Mouse (Mus musculus) left cerebral cortex, postnatal 25 days (tissue): ENCODE data around the gene Hspb3. TPM values are rescaled to one million over a fixed set of nuclear protein-coding genes. Genes with fewer than 3 reads are reported as not detected.

Experiments used
- DNase-seq, 2 experiments: peaks; one replicate each; pipeline ENCODE4 v3.0.0; 2022; ENCODE audit warnings: low spot score in 2 of 2, mixed read lengths in 1 of 2
- intact Hi-C: fragments of 180-260 bp; cut with DNase I; formaldehyde crosslinking; loops from one replicate; pipeline ENCODE4 v1.15.1; 2025
- total RNA-seq, 2 experiments: library from RNA; stranded (reverse); gene quantifications; 2 replicates each; pipeline ENCODE4 v1.2.3; 2021

Hspb3 gene
- 1 to 10 TPM; 8.1 to 9.1 TPM for total RNA-seq

DNA sequence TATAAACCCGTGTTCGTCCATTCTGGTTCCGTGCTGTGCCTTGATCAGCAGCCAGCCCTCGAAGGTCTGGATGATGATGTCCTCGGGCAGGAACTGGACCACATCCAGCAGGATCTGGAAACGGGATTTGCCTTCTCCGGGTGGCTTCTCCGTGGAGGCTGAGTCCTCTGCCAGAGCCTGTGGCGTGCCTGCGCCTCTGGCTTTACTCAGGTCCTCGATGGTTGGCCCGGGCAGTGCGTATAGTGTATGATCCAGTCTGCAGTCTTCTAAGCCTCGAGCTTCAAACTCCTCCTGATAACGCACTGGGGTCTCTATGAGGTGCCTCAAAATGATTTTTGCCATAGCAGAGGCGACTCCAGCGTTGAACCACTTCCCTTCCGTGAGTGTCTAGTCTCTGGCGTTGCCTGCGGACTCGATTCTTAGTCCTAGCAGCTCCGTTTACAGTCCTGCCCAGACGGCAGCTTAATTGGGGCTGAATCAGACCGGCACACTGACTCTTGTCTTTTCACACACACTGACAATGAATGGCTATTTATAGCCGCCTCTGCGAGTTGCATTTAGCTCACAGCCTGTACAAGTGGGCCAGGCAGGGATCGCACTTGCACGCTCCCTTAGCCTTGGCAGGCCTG lies at the start of gene Hspb3:
Hspb3 (minus strand) TSS at position 526 of the 629 bp plus-strand sequence.
- intact Hi-C loops = no loop called here
- DNase-seq = peak; percentile 52 to 79

DNA sequence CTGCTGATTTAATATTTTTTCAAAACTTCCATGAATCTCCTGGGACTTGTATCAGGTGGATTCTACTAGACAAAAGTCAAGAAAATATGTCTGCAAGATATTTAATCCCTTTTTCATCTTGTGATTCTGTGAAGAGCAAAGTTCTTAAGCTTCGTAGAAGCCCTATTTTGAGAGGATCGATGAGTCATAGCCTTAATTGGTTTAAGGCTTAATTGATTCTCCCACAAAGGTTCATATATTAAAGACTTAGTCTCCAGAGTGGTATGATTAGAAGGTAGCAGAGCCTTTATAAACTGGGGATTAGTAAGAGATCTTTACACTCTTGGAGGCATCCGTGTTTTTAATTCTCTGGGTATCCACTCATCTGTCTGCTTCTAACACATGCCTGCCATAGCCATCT lies 49.7 kb upstream of the Hspb3 start:
- DNase-seq = no peak

GRCm38 (mm10) chr13:113706183-113706582 lies 42.7 kb upstream of the Hspb3 start:
- intact Hi-C loops = no loop called here
- DNase-seq = no peak

More for the DNA sequence above, 49.7 kb upstream of the Hspb3 start:
- intact Hi-C loops = no loop called here

DNA sequence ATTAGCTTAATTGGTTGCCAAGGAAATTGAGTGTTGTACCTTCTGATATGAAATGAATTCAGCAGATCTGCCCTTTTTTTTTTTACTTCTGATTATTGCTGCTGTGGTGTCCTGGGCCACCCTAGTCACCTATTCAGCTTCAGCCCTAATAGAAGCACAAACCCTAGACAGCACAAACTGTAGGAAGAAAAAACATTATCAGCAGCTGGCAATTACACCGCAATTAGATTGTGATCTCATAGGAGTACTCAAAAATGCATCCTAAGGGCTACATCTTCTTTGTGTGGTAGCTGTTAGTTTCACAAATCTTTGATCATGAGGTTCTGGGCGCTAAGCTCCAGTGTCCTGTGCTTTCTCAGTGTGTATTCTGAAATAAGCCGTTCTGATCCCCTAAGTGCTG lies 37.7 kb upstream of the Hspb3 start:
- DNase-seq = no peak
- intact Hi-C loops = no loop called here

- DNase-seq = no peak
- intact Hi-C loops = loop anchor here (5.0 to 10.0 kb wide), 2 partner anchors 92 to 1095 kb away; partner anchors contain the start of gene Arl15
Measured at GRCm38 (mm10) chr13:113699928-113700327, 36.5 kb upstream of the Hspb3 start.

DNA sequence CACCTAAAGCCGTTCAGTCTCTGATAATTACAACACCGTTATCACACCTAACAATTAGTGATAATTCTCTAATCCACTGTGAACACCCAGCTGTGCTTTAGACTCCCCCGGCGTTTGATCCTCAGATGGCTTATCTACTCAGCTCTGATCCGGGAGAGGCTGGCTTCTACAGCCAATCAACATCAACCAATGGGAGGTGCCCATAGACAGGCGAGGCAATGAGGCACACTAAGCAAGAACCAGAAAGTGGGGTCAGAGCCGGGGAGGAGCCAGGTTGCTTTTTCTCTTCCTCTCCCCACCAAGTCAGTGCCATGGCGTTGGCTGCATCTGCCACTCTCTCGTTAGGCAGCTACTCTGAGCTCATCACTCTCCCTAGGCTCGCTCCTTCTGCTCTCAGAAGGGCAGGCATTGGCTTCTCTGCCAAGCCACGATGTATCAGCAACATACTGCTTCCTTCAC lies 36.0 kb upstream of the Hspb3 start:
- DNase-seq = peak in 1 of 2 experiments; percentile 54
- intact Hi-C loops = loop anchor here (5.0 to 10.0 kb wide), 2 partner anchors 93 to 1095 kb away; partner anchors contain the start of gene Arl15

DNA sequence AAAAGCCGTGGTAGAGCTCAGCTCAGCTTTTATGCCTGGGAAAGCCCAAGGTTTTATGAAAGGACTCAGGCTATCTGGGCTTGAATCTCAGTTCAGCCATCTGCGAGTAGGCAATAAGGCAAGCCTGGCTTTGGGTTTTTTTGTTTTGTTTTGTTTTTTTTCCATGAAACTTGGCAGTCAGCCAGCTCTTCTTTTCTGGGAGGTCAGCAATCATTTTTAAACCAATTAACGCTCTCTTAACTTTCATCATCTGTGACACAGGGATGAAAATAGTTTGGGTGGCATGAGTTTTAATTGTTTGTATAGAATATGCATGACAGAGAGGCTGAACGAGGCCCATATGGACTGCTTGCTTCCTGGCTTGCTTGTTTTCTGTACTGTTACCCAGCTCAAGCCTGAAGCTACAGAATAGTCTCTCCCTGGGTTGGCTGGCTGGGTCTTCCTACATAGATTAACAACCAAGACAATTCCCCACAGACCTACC lies 33.4 kb upstream of the Hspb3 start:
- intact Hi-C loops = loop anchor here (5.0 to 10.0 kb wide), 2 partner anchors 95 to 1098 kb away; partner anchors contain the start of gene Arl15
- DNase-seq = no peak

DNA sequence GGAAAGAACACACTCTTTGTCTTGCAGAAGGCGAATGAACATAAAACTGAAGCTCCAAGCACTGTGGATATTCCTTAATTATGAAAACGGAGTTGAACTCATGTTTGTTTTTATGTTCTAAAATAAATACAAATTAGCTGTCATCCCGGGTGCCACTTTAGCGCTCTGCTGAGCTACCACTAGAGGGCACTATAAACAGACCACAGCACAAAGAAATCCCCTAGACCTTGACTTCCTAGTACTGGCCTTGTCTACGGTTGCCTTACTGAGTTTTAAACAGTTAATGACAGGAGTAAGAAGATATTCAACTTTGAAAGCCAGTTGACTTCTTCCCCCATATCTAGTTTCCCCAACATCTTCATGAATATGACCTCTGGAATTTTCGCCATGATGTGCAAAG lies 29.9 kb upstream of the Hspb3 start:
- intact Hi-C loops = loop anchor here (1.0 to 10.0 kb wide), 2 partner anchors 171 to 1101 kb away; no protein-coding TSS in a partner anchor
- DNase-seq = peak; percentile 47 to 63

- intact Hi-C loops = loop anchor here (10.0 kb wide), 1 partner anchor 1103 kb away; no protein-coding TSS in a partner anchor
- DNase-seq = no peak
Measured at GRCm38 (mm10) chr13:113691644-113692043, 28.2 kb upstream of the Hspb3 start.

DNA sequence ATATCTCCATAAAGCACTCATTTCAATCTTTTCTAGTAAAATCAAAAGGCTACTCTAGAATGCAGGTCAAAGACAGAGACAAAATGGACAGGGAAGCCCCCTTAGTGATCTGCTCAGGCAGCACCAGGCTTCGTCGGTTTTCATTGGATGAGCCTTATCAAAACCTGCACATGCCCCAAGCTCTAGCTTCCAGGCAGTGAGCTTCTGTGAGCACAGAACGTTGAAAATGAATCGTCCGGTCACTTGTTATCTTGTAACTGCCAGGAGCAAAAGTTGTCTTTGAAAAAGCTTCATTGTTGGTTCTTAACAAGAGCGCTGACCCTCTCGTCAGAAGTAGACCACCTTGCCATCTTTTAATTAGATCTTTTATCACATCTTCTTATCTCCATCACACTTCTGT lies 26.4 kb upstream of the Hspb3 start:
- intact Hi-C loops = loop anchor here (10.0 kb wide), 1 partner anchor 1105 kb away; no protein-coding TSS in a partner anchor
- no peak for DNase-seq

GRCm38 (mm10) chr13:113686691-113687121 lies 23.2 kb upstream of the Hspb3 start:
- no peak for DNase-seq
- intact Hi-C loops = no loop called here

- DNase-seq = peak in 1 of 2 experiments; percentile 54
- intact Hi-C loops = no loop called here
Measured at GRCm38 (mm10) chr13:113682821-113683220, 19.3 kb upstream of the Hspb3 start.

GRCm38 (mm10) chr13:113680646-113681045 lies 17.2 kb upstream of the Hspb3 start:
- peak in 1 of 2 experiments; percentile 30 for DNase-seq

DNA sequence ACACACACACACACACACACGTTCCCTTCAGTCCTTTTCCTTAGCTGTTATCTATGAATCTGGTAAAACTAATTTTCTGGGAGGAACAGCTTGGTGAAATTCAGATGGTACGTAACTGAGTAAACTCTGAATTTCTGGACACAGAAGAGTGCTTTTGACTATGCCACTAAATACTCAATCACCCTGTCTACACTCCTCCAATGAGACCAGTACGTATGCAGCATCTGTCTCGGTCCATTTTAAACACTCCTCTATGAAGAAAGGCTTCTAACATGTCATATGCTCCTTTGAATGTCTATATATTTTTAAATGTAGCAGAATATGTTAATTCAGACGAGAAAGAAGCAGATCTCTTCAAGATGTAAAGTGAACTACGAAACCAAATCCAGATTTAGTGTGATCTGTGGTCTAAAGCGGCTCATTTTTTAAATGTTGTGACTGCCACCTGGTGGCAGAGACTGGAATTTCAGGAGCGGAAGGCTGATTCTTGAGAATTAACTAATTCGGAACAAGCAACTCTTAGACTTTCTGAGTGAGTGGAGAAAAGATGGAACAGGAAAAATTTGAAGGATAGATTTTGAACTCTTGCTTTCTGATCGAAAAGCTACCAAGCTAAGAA lies 6.1 kb upstream of the Hspb3 start:
- DNase-seq = peak; percentile 71 to 85
- intact Hi-C loops = loop anchor here (1.0 to 2.0 kb wide), 2 partner anchors 30 to 347 kb away; no protein-coding TSS in a partner anchor

More at GRCm38 (mm10) chr13:113680646-113681045, 17.2 kb upstream of the Hspb3 start:
- intact Hi-C loops = no loop called here

DNA sequence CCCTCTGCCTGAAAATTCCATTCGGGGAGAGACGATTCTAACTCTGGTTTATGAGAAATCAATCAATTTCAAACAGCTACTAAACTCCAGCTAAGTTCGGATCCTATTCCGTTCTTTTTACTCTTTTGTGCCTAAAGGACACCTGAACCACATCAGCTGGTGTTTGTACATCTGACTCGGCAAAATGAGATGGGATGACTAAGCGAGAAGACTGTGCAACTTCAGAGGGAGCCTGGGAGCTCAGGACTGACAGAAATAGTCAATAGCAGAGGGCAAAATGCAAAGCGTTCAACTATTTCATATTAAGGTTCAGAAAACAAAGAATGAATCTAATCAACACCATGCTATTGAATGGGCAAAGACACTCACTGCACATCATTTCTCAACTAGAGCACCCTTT lies 407 bp upstream of the Hspb3 start:
- DNase-seq = peak in 1 of 2 experiments; percentile 29
- intact Hi-C loops = no loop called here

DNA sequence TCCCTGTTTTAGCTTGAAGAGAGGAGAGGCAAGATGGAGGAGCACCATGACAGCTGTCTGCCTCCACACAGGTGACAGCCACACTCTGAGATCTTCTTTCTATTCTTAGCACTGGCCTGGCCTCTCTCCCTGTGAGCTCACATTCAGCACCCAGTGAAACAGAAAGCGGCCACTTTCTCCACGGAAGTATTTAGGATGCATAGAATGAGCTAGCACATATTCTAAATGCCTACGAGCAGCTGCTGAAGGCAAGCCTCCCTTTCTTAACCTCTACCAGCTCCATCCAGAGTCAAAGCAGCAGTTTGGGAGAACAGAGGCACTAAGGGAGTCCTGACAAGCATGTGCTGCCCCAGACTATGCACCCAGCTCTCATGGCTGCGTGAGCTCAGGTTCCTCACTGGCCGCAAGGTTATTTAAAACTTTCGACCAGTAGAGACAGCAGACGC lies 1.6 kb downstream of the Hspb3 start:
- intact Hi-C loops = no loop called here
- peak; percentile 24 to 65 for DNase-seq

DNA sequence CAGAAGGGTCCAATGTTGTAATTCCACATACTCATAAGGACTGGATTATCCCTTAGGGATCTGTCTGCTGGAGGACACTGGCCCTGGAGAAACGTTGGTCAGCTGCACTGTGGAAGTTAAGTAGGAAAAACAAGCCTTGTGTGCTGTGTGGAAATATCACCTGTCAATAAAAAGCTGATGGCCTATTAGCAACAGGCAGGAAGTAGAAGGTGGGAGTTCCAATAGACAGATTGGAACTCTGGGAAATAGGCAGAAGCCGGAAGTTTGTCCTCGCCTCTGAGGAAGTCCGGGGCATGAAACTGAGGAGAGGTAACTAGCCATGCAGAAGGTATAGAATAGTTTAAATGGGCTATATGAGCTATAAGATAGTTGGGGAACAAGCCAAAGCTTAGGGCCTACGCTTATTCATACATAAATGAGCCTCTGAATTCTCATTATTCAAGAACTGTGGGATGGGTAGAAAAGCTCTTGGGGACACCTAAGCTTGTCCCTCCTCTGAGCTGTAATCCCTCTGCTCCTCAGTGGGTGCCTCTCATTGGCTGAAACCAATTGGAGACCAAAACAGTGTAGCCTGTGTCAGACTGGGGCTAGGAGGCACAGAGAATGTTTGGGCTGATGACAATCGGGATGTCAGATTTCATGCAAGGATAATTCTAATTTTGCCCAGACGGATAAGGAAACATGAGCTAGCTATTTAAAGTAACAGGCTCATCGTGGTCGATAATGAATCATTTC lies 2.7 kb downstream of the Hspb3 start:
- intact Hi-C loops = no loop called here
- peak; percentile 29 to 68 for DNase-seq

GRCm38 (mm10) chr13:113657204-113657603 lies 6.3 kb downstream of the Hspb3 start:
- DNase-seq = peak in 1 of 2 experiments; percentile 69

GRCm38 (mm10) chr13:113656639-113657038 lies 6.8 kb downstream of the Hspb3 start:
- intact Hi-C loops = no loop called here
- no peak for DNase-seq

More at GRCm38 (mm10) chr13:113657204-113657603, 6.3 kb downstream of the Hspb3 start:
- intact Hi-C loops = no loop called here

GRCm38 (mm10) chr13:113655511-113655910 lies 8.0 kb downstream of the Hspb3 start:
- intact Hi-C loops = no loop called here
- DNase-seq = no peak
